Mouse (Mus musculus) thymus, postnatal 10 days (tissue): Measurements from ENCODE around the gene Stpg4.

Experiments used
- DNase-seq, 2 experiments: peaks; one replicate each; pipeline ENCODE4 v3.0.0; 2021; ENCODE audit warnings: low spot score in 2 of 2

Gene Stpg4

DNA sequence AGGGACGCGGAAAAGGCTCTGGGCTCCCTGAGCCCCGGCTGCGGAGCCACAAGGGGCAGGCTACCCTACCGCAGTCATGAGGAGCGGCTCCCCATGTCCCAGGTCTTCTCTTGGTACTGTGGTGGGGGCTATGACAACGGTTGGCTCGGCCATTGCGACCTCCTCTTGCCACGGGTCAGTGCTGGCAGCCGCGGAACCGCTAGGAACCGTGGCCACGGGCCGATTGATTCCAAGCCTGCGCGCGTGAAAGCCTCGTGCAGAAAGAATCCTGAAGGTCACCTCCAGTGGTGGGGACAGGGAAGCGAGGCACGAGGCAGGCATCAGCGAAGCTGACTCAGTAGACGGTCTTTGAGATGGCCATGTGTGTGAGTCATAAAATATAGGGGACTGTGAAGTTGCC is at the start of gene Stpg4:
Gene Stpg4, minus strand, starts transcription at position 231 of the 400 bp plus-strand sequence.
- DNase-seq = no peak

DNA sequence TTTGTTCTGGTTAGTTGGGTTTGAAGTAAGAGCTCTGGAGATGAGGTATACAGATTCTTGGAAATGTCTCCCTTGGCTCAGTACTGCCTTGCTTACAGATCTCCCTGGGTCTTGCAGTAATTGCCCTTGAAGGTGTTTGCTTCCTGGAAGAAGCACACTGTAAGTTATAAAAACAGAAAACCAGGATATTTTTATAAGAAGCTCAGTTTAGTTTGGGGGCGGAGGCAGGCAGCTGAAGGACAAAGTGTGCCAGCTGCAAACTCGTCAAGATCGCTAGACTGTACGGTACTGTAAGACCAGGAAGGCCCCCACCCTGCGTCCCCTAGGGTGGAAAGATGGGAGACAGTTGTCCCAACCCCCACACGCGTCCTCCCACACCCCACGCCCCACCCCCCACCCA is 47.8 kb upstream of the Stpg4 start:
- DNase-seq = no peak

DNA sequence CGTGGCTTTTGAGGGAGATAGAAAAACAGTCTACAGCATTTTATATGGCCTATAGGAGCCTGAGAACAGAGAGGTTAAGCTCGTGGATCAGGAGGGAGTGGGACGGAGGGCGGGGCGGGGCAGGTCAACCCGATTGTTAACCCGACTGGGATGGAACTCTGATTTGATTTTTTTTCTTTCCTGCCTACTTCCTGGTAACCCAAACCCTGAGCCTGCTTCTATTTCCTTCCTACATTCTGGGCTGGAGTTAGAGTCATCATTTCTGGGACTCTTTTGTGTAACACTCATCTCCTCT is 46.9 kb upstream of the Stpg4 start:
- DNase-seq = no peak

DNA sequence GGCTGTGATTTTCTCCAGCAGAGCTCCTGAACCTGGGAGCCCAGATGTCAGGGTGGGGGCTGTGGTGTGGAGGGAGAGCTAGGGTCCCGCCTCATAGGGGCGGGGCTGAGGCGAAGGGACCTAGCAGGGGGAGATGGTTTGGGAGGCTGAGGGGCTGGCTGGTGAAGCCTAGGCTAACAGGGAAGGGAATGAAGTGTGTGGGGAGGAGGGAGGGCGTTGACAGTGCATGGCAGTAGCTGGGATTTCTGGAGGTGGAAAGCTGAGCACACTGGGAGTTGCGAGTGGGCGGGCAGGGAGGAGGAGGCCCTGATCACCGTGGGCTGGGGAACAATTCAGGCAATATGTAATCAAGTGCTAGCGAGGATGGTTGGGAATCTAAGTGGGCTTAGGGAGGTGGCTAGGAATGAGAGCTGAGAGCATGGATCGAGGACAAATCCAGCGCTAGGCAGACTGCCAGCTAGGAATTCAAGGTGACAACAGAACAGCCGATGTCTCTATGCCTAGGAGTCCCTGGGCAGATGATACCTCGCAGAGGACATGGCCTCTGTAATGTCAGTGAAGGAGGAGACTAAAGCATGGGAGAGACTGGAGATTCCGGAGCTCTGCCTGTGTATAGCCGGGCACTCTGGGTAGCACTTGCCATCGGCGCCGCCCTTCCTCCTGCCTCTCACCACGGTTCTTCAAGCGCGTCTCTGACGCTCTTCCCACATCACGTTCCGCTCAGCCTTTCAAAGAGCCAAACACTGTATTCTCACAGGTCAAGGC is 46.4 kb upstream of the Stpg4 start:
- DNase-seq = no peak

DNA sequence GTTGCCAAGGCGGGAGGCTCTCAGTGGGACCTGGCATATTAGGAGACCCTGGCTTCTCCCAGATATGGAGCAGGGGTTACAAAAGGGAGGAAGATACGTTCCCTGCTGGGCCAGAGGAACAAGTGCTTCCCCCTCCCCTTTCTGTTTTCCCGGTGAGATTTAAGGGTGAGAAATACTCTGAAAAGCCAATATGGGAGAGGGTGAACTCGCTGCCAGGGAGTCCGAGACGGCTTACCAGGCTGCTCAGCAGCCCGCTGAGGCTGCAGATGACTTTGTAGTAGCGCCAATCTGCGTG is 45.8 kb upstream of the Stpg4 start:
- DNase-seq = no peak

DNA sequence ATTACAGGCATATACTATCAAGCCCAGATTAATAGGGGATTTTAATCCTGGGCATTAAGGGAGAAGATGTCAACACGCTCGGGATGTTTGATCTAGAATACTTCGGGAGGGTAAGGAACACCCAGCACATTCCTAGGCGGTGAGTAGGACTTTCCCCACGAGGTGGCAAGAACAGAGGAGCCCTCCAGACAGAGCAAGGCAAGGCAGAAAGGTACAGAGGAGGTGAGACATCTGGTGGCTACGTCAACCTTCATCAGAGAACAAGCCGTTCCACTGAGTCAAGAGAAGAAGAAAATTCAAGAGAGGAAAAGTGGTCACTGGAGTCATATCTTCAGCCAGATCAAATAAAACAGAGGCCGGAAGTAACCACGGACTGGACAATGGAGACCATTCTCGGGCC is 45.3 kb upstream of the Stpg4 start:
- DNase-seq = no peak

DNA sequence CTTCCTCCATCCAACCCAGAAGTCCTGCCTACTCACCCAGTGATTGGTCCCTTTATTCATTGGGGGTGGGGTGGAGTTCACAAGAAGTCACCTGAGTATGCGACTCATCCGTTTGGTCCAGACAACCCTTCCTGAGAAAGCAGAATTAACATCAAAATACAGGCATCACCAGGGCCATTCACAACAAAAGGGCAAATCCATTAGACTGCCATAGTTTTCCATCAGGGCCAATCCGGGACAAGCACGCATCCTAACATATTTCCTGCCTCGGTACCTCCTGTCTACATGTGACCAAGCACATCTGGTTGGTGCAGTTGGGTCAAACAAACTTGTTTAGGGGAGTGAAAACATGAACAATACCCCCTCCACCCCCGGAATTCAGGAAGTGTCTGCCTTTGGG is 44.1 kb upstream of the Stpg4 start:
- DNase-seq = no peak

DNA sequence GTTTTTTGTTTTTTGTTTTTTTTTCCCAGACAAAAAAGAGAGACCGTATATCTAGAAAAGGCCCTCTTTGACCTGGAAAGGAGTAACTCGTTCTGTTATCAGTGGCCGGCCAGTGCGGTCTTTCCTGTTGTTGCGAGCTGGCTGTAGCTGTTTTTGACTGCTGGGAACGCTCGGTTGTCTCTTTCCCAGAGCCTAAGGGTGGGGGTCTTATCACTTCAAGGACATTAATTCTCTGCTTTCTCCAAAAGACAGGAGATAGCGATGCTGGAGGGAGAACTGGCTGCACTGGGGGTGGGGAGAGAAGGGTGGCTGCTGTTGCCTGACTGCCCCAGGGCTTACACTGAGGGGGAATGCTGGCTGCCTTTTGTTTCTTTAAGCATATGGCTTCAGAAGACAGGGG is 43.3 kb upstream of the Stpg4 start:
- no peak for DNase-seq

DNA sequence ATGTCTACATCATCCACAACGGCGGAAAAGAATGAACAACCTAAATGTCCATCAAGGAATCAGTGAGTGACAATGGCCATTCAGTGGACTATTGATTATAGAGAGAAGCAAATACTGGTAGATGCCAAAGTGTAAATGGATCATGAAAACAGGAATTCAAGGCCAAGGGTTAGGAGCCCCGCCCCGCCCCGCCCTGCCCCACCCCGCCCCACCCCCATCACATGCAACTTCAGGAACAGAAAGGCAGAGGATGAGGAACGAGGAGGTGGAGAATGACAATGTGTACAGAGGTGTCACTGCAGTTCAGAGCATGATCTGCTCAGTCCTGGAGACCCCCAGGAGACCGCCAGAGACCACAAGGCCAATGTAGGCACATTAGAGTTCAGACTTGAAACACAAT is 42.7 kb upstream of the Stpg4 start:
- no peak for DNase-seq

DNA sequence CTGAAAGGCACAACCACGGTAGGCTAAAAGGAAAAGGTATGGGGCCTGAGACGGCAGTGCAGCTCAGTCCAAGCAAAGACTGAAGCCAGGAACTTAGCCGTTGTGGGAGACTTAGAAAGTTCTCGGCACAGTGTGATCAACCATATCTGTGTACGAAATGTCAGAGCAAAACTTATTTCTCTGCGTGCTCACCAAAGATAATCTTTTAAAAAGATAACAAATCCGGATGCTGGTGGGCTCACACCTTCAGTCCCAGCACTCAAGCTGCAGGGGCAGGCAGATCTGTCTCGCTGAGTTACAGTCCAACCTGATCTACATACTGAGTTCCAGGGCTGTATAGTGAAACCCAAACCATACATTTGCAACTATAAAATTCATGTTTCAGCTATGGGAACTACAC is 41.9 kb upstream of the Stpg4 start:
- no peak for DNase-seq

DNA sequence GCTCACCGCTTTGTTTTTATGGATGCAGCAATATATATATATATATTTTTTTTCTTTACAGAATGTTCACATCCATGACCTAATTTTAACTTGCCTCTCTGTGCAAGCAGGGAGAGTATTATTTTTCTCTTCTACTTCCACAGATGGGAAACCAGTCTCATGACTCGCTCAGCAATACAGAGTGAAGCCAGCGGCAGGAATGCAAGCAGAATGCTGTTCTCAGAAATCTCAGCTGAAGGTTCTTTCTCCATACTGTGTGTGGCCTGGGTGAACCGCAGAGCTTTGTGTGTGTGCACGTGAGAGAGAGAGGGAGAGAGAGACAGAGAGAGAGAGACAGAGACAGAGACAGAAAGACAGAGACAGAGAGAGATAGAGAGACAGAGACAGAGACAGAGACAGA is 41.1 kb upstream of the Stpg4 start:
- DNase-seq = no peak

DNA sequence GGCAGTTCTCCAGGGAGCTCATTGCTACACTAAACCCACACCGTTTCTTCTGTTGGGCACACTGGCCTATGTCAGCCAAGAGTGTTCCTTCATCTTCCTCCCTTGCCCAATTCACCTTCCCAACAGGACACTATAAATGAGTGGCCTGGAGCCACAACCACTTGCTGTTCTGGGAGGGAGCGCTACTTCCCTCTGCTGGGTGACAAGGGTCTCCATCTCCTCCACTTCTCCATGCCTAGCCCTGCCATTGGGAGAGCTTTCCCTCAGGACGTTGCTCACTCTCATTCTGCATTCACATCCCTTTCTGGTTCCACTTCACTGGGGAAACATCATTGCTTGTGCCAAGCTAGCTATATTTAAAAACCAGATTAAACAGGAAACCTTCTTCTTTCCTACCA is 34.0 kb upstream of the Stpg4 start:
- DNase-seq = no peak

DNA sequence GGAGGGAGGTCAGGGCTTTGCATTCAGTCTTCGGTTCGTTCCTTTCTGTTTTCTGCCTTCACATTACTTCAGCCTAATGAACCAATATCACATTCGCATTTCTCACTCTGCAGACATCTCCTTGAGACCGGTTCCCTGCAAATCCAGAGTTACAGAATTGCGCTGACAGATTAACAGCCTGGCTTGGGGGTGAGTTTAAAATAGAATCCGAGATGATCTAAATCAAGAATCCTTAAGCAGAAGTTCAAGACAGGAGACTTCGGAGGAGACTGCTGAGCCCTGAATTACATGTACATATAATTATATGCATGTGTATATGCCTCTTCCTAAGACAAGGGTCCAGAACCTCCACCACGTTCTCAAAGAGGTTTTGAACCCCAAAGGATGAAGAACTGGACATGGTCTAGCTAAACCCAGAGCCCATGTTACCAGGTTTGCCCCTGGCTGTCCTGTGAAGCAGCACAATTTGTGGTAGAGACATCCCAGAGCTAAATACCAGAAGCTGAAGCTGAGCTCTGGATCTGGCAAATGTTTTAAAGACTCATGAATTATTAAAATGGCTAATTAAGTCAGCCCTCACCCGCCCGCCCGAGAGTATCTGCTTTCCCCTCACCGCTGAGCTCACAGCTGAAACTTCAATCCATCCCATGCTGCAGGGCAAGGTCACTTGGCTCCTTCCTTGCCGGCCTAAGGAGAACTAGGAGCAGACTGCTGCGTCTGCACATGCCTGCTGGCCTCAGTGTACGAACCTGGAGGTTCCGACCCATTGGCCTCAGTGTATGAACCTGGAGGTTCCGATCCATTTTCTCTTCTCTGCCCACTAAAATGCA is 33.3 kb upstream of the Stpg4 start:
- no peak for DNase-seq

DNA sequence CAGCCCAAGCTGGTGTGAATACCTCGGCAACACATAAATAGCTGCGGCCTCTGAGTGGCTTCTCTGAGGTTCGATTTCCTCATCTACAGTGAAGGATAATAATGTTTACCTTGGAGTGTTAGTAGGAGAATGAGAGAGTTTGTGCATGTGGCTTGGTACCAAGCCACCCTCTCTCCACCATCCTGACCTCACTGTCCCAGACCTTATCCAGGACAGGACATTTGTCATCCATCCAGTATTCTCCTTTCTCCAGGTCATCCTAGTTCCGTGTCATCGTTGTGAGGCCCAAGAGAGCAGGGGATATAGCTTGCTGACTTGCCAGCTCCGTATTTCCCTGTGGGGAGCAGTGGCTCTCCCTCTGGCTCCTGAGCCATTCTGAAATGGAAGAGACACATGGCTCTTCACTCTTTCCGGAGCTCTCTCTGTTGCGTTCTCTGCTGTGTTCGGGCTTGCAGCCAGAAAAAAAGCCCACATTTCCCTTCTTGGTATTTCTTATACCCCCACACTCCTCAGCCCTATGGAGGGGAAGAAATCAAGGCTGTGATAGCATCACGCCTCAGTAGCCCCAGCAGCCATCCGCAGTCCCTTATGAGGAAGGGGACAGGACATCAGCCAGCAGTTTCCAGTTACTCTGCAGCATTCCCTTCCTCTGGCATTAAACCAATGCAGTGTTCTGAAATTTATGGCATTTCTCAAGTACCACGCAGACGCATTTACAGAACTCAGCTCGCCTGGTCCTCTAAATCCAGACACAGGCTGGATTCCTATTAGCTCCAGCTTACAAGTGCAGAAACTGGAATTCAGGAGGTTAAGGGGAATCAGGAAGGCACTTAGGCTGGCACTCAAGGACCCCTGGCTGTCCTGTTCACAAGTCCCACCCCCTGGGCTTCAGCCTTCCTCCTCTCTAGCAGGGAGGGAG is 32.5 kb upstream of the Stpg4 start:
- DNase-seq = no peak

DNA sequence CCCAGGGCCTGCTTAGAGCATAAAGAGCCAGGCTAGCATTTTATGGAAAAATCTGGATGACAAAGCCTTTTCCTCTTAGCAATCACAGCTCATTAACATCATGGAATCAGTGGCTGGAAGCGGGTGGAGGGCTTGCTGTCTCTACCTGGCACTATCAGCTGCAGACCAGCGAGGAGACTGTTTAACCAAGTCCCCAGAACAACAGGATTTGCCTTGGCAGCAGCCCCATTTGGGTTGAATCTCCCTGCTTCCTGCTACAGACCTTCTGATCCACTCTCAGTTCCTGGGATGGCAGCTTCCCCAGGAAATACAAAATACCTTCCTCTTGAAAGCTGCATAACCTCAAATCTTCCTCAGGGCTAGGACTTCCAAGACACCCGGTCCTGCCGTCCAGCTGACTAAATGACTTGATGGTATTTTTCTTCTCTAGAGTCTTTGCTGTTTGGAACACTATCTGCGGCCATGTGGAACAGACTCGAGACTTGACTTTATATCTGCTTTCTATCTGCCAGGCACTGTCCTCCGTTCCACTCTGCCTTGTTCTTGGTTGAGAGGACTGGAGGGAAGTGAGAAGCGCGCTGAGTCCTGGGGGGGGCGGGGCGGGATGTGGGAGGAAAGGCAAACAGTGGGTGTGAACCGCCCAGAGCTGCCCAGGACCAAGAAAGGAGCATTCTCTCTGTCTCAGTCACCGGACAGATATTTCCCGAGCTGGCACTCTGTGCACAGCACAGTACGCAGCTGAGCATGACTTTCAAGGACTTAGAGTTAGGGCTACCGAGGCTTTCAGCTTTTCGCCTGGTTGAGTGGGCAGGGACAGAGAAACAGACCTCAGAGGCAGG is 31.6 kb upstream of the Stpg4 start:
- no peak for DNase-seq

DNA sequence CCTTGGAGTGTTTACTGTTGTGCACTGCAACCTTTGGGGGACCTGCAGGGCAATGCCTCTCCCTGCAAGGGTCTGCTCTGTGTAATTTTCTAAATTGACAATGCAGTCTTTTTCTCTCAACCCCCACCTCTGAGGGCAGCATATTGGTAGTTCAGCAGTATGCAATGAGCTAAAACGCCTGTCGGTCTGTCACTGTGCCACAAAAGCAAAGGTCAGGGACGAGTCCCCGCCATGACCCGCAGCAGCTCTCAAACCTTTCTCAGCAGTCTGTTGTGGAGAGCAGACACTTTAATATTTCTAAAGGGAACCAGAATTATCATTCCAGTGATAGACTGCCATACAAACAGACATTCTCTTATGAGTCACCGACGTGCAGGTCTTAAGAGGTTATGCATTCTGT is 30.4 kb upstream of the Stpg4 start:
- no peak for DNase-seq

DNA sequence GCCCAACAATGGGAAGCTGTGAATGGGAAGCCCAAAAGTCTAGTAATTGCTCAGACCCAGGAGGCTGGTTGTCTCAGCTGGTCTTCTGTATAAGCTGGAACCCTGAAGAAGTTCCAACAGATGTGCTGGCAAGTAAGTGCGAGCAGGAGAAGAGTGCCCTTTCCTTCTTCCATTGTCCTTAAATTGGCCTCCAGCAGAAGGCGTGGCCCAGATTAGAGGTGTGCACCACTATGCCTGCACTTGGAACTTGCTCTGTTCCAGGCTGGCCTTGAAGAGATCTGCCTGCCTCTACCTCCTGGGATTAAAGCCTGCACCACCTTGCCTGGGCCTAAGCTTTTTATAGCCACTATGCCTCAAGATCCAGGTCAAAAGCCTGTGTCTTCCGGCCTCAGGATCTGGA is 26.6 kb upstream of the Stpg4 start:
- DNase-seq = no peak

DNA sequence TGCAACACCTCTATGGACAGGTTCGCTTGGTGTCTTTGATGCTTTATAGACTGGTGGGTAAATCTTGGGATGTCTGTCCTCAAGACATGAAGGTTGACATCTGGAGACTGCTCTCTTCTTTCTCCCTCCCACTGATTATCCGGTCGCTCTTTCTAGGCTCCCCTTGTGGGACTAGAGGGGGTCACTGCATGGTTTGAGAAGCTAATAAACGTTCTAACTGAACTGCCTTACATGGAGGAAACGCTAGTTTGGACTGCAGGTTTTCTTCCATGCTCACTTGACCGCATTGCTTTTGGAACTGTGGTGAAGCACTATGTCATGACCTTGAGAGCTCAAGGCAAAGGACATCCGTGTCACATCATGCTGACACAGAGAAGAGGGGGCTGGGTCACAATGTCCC is 25.8 kb upstream of the Stpg4 start:
- DNase-seq = no peak

DNA sequence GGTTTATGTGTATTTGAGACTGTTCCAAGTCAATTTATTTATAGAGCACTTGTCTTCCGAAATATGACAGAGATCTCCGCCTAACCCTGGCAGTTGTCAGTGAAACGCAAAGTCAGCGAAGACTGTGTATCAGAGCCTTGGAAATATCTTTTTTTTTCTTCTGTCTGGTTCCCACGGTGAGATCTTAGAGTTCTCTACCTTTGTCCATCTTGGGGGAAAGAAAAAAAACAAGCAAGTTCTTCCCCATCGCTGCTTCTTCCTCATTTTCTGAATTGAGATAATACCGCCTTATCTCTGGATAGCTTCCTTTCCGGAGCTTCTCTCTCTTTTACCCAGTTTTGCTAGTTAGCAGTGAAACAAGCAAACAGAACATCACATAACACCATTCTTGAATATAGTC is 21.3 kb upstream of the Stpg4 start:
- no peak for DNase-seq

DNA sequence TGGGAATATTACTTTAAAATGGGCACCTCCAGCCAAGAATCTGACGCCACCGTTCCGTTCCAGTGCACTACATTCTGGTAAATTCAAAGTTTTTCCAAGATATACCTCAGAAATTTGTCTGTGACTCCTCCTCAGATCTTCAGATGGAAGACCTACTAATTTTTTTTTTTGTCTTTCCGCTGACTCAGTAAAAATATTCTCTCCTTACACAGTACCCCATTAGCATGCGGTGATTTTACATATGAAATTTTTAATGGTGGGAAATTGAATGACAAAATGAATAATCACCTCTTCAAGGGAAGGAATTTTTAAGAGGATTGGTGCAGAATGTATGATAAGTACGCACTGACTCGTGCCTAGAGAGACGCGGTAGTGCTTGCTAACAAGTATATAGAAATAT is 20.8 kb upstream of the Stpg4 start:
- DNase-seq = no peak

DNA sequence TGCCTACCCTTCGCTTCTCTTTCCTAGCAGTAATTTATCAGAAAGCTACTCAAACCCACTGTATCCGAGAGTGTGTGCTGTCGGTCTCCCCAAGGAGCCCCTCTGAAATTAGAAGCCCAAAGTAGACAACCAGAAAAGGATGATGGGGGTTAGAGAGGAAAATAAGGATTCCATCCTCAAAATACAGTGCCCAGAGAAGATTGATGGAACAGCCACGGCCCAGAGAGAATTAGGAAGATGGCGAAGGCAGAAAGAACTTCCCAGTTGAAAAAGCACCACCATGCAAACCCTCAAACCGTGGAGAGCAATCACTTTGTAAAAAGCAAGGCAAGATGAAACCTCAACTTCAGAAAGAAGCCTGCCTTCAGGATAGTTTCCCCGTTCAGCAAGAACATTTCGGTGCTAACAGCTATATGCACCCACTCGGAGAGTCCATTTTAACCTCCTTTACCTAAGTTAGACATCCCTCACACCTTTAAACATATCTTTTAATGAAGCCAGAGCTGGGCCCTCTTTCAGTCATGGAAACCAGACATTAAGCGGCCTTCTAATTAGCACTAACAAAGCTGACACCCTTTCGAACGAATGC is 20.2 kb upstream of the Stpg4 start:
- no peak for DNase-seq
